Mouse (Mus musculus) MEL (cell line): ENCODE measurements around the gene Med19.

Experiments
- CTCF ChIP-seq, 3 experiments: IDR thresholded peaks in 2 of 3; conservative IDR thresholded peaks in 1 of 3; 2 replicates each; pipeline ENCODE4 v1.5.1; 2011 to 2012; ENCODE audit warnings: low read length in 3 of 3, low read depth in 2 of 3, mild to moderate bottlenecking in 2 of 3, improper control_type of control experiment in 1 of 3, inconsistent platforms in 1 of 3, mixed read lengths in 1 of 3, moderate library complexity in 1 of 3; ENCODE audit not compliant: control insufficient read depth in 1 of 3, insufficient read depth in 1 of 3, poor library complexity in 1 of 3, severe bottlenecking in 1 of 3
- EP300 ChIP-seq, 2 experiments: IDR thresholded peaks; 2 replicates each; pipeline ENCODE4 v1.6.1; 2011; ENCODE audit warnings: improper control_type of control experiment in 2 of 2, low read length in 2 of 2, low read depth in 1 of 2, mild to moderate bottlenecking in 1 of 2
- GATA1 ChIP-seq: IDR thresholded peaks from 2 replicates; pipeline ENCODE4 v1.6.1; 2011; ENCODE audit warnings: low read depth, low read length, improper control_type of control experiment
- HCFC1 ChIP-seq: IDR thresholded peaks from 2 replicates; pipeline ENCODE4 v1.6.1; 2012; ENCODE audit warnings: low read depth, mild to moderate bottlenecking, inconsistent platforms, low read length, improper control_type of control experiment, moderate library complexity
- MAX ChIP-seq: IDR thresholded peaks from 2 replicates; pipeline ENCODE4 v1.6.1; 2011; ENCODE audit warnings: low read length, improper control_type of control experiment
- NELFE ChIP-seq: IDR thresholded peaks from 2 replicates; pipeline ENCODE4 v1.6.1; 2011; ENCODE audit warnings: low read depth, low read length, improper control_type of control experiment
- ZC3H11A ChIP-seq: IDR thresholded peaks from 2 replicates; pipeline ENCODE4 v1.6.1; 2012; ENCODE audit warnings: low read depth, mild to moderate bottlenecking, inconsistent platforms, low read length, improper control_type of control experiment
- ZNF384 ChIP-seq: IDR thresholded peaks from 2 replicates; pipeline ENCODE4 v1.6.1; 2012; ENCODE audit warnings: low read depth, mild to moderate bottlenecking, inconsistent platforms, low read length, improper control_type of control experiment

DNA sequence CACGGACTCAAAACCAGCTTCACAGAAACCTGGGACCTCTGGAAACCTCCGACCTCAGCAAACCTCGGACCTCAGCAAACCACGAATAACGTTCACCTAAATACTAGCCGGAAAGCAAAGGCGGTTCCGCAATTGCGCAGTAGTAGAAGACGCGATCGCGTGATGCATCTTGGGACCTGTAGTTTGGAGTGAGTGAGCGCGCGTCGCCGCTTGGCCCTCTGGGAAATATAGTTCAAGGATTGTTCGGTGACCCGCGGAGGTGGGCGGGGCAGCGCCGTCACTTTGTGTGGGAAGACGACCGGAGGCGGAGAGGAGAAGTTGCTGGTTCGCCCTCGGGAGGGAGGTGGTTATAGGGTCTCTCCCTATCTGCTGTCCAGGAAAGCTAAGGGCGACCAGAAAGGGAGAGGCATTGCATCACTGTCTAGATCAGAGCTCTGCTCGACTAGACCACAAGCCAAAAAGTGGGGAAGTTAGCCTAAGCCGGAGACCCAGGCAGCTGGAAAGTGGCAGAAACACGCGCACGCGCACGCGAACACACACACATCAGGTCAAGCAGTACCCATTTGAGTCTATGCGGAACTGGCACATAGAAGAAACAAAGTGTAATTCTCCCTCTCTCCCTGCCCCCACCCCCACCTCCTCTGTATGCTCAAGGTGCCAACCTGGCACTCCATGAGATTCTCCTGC, 49.1 kb downstream of the Med19 start, which contains the start of gene Clp1:
- peak; percentile 93 for TF ChIP-seq NELFE
- TF ChIP-seq CTCF (IDR thresholded peaks at IDR 0.05 in 2 of 3, conservative IDR thresholded peaks at IDR 0.05 in 1 of 3; ENCODE audit: control insufficient read depth in 1 of 3, insufficient read depth in 1 of 3, low read depth in 2 of 3, low read length in 3 of 3, poor library complexity in 1 of 3, severe bottlenecking in 1 of 3), result no peak
- TF ChIP-seq HCFC1, result peak; percentile 97
- TF ChIP-seq GATA1, result no peak
- 0 out of 2 replicates have a peak, but pooled peaks have one; percentile 26 for TF ChIP-seq MAX
- TF ChIP-seq ZNF384, result no peak
- TF ChIP-seq EP300 (IDR thresholded peaks at IDR 0.05; ENCODE audit: low read depth in 1 of 2, low read length in 2 of 2), result peak in 1 of 2 experiments; percentile 30; a peak in 1 of 4 replicates
- TF ChIP-seq ZC3H11A, result no peak
